Mouse (Mus musculus): ENCODE measurements around the gene Stat5b. TPM values are rescaled to one million over a fixed set of nuclear protein-coding genes. Genes with fewer than 3 reads are reported as not detected.

Stat5b gene
- polyA plus RNA-seq, 1 experiment from 2014 or later: 14.0 TPM

- no peak overlapping the region for H3K27ac ChIP-seq
- H3K4me1 ChIP-seq (replicated peaks): 0 out of 2 replicates have a peak, but pooled peaks cover 2% of the 10 kb centered on the region
- no peak overlapping the region for H3K9ac ChIP-seq (replicated peaks)
- no peak for ATAC-seq
- H3K27me3 ChIP-seq: no peaks in the 10 kb centered on the region
- 82% methylated on average over 3 of the region's 3 CpGs for WGBS
- no peak overlapping the region for H3K4me3 ChIP-seq (replicated peaks)
- peaks cover 29% of the 10 kb centered on the region for H3K36me3 ChIP-seq
- no peaks in the 10 kb centered on the region for H3K9me3 ChIP-seq
- H3K4me2 ChIP-seq (replicated peaks): no peak overlapping the region
Observed at GRCm38 (mm10) chr11:100887764-100888163, 37.2 kb upstream of the Stat5b start.

GRCm38 (mm10) chr11:100887236-100887635, 36.7 kb upstream of the Stat5b start:
- Histone ChIP-seq H3K36me3 (peaks cover 29% of the 10 kb centered on the region), H3K27ac (no peak overlapping the region), H3K9ac (replicated peaks) (no peak overlapping the region), H3K4me1 (replicated peaks) (0 out of 2 replicates have a peak, but pooled peaks cover 2% of the 10 kb centered on the region), H3K4me2 (replicated peaks) (no peak overlapping the region), H3K27me3 (no peaks in the 10 kb centered on the region), H3K4me3 (replicated peaks) (no peak overlapping the region), H3K9me3 (no peaks in the 10 kb centered on the region)
- WGBS: 86% methylated on average over 4 of the region's 4 CpGs
- ATAC-seq: no peak

- H3K9me3 ChIP-seq: no peaks in the 10 kb centered on the region
- no peaks in the 10 kb centered on the region for H3K27me3 ChIP-seq
- ATAC-seq: no peak
- no peak overlapping the region for H3K27ac ChIP-seq
- 0 out of 2 replicates have a peak, but pooled peaks cover 2% of the 10 kb centered on the region for H3K4me1 ChIP-seq (replicated peaks)
- WGBS: 64% methylated on average over 8 of the region's 8 CpGs
- no peak overlapping the region for H3K9ac ChIP-seq (replicated peaks)
- peaks cover 29% of the 10 kb centered on the region for H3K36me3 ChIP-seq
- H3K4me2 ChIP-seq (replicated peaks): no peak overlapping the region
- no peak overlapping the region for H3K4me3 ChIP-seq (replicated peaks)
Observed at GRCm38 (mm10) chr11:100886188-100886740, 35.7 kb upstream of the Stat5b start.

GRCm38 (mm10) chr11:100885472-100885871, 34.9 kb upstream of the Stat5b start:
- no peak overlapping the region for H3K9ac ChIP-seq (replicated peaks)
- H3K4me2 ChIP-seq (replicated peaks): no peak overlapping the region
- no peak for ATAC-seq
- H3K27ac ChIP-seq: no peak overlapping the region
- no peaks in the 10 kb centered on the region for H3K27me3 ChIP-seq
- H3K36me3 ChIP-seq: peaks cover 29% of the 10 kb centered on the region
- no peak overlapping the region for H3K4me3 ChIP-seq (replicated peaks)
- H3K4me1 ChIP-seq (replicated peaks): no peaks in the 10 kb centered on the region
- H3K9me3 ChIP-seq: no peaks in the 10 kb centered on the region

GRCm38 (mm10) chr11:100883640-100884039, 33.1 kb upstream of the Stat5b start:
- WGBS: 89% methylated on average over 10 of the region's 10 CpGs
- Histone ChIP-seq H3K9ac (replicated peaks) (no peak overlapping the region), H3K4me1 (replicated peaks) (no peaks in the 10 kb centered on the region), H3K27me3 (no peaks in the 10 kb centered on the region), H3K36me3 (peaks cover 18% of the 10 kb centered on the region), H3K4me2 (replicated peaks) (no peak overlapping the region), H3K4me3 (replicated peaks) (no peak overlapping the region), H3K9me3 (no peaks in the 10 kb centered on the region), H3K27ac (no peak overlapping the region)
- no peak for ATAC-seq

GRCm38 (mm10) chr11:100879321-100880078, 29.0 kb upstream of the Stat5b start:
- Histone ChIP-seq H3K4me3 (replicated peaks) (no peak overlapping the region), H3K4me1 (replicated peaks) (no peaks in the 10 kb centered on the region), H3K9ac (replicated peaks) (no peak overlapping the region), H3K36me3 (no peaks in the 10 kb centered on the region), H3K27me3 (no peaks in the 10 kb centered on the region), H3K27ac (no peak overlapping the region), H3K4me2 (replicated peaks) (no peak overlapping the region), H3K9me3 (no peaks in the 10 kb centered on the region)
- WGBS: 86% methylated on average over 15 of the region's 15 CpGs
- no peak for ATAC-seq

- Histone ChIP-seq H3K4me1 (replicated peaks) (no peaks in the 10 kb centered on the region), H3K4me2 (replicated peaks) (no peak overlapping the region), H3K4me3 (replicated peaks) (no peak overlapping the region), H3K9ac (replicated peaks) (no peak overlapping the region), H3K36me3 (no peaks in the 10 kb centered on the region), H3K27ac (no peak overlapping the region), H3K9me3 (no peaks in the 10 kb centered on the region), H3K27me3 (no peaks in the 10 kb centered on the region)
- 84% methylated on average over 3 of the region's 3 CpGs for WGBS
- ATAC-seq: no peak
Observed at GRCm38 (mm10) chr11:100875761-100876160, 25.2 kb upstream of the Stat5b start.

GRCm38 (mm10) chr11:100870968-100871350, 20.4 kb upstream of the Stat5b start:
- no peak overlapping the region for H3K9ac ChIP-seq (replicated peaks)
- no peak overlapping the region for H3K4me3 ChIP-seq (replicated peaks)
- H3K27me3 ChIP-seq: no peaks in the 10 kb centered on the region
- no peak for ATAC-seq
- no peak overlapping the region for H3K4me2 ChIP-seq (replicated peaks)
- no peaks in the 10 kb centered on the region for H3K9me3 ChIP-seq
- H3K36me3 ChIP-seq: no peaks in the 10 kb centered on the region
- H3K27ac ChIP-seq: no peak overlapping the region
- 77% methylated on average over 8 of the region's 8 CpGs for WGBS
- no peaks in the 10 kb centered on the region for H3K4me1 ChIP-seq (replicated peaks)

- no peak overlapping the region for H3K4me2 ChIP-seq (replicated peaks)
- H3K27me3 ChIP-seq: no peaks in the 10 kb centered on the region
- 84% methylated on average over 10 of the region's 10 CpGs for WGBS
- no peak overlapping the region for H3K4me3 ChIP-seq (replicated peaks)
- no peaks in the 10 kb centered on the region for H3K4me1 ChIP-seq (replicated peaks)
- no peak for ATAC-seq
- H3K9me3 ChIP-seq: no peaks in the 10 kb centered on the region
- H3K27ac ChIP-seq: no peak overlapping the region
- no peak overlapping the region for H3K9ac ChIP-seq (replicated peaks)
- H3K36me3 ChIP-seq: no peaks in the 10 kb centered on the region
Observed at GRCm38 (mm10) chr11:100870256-100870967, 19.9 kb upstream of the Stat5b start.

- H3K4me1 ChIP-seq (replicated peaks): peaks cover 4% of the 10 kb centered on the region; the same call in 1 of the 2 replicates
Observed at GRCm38 (mm10) chr11:100865618-100866017, 15.1 kb upstream of the Stat5b start.

GRCm38 (mm10) chr11:100863141-100863540, 12.6 kb upstream of the Stat5b start:
- no peak overlapping the region for H3K4me2 ChIP-seq (replicated peaks)
- H3K36me3 ChIP-seq: no peaks in the 10 kb centered on the region
- no peak overlapping the region for H3K27ac ChIP-seq
- peaks cover 53% of the 10 kb centered on the region for H3K27me3 ChIP-seq
- H3K4me1 ChIP-seq (replicated peaks): peaks cover 11% of the 10 kb centered on the region; the same call in 1 of the 2 replicates
- ATAC-seq: no peak
- 92% methylated on average over 10 of the region's 10 CpGs for WGBS
- H3K4me3 ChIP-seq (replicated peaks): no peak overlapping the region
- H3K9ac ChIP-seq (replicated peaks): no peak overlapping the region
- no peaks in the 10 kb centered on the region for H3K9me3 ChIP-seq

More at GRCm38 (mm10) chr11:100865618-100866017, 15.1 kb upstream of the Stat5b start:
- WGBS: 86% methylated on average over 7 of the region's 7 CpGs
- Histone ChIP-seq H3K36me3 (no peaks in the 10 kb centered on the region), H3K27me3 (peaks cover 28% of the 10 kb centered on the region), H3K4me2 (replicated peaks) (no peak overlapping the region), H3K4me3 (replicated peaks) (no peak overlapping the region), H3K9ac (replicated peaks) (no peak overlapping the region), H3K27ac (no peak overlapping the region), H3K9me3 (no peaks in the 10 kb centered on the region)
- no peak for ATAC-seq

GRCm38 (mm10) chr11:100861836-100862235, 11.3 kb upstream of the Stat5b start:
- H3K4me3 ChIP-seq (replicated peaks): no peak overlapping the region
- H3K27ac ChIP-seq: no peak overlapping the region
- peaks cover 11% of the 10 kb centered on the region; the same call in 1 of the 2 replicates for H3K4me1 ChIP-seq (replicated peaks)
- WGBS: 40% methylated on average over 3 of the region's 3 CpGs
- ATAC-seq: no peak
- H3K9ac ChIP-seq (replicated peaks): no peak overlapping the region
- no peaks in the 10 kb centered on the region for H3K9me3 ChIP-seq
- H3K36me3 ChIP-seq: no peaks in the 10 kb centered on the region
- H3K27me3 ChIP-seq: peaks cover 57% of the 10 kb centered on the region
- no peak overlapping the region for H3K4me2 ChIP-seq (replicated peaks)
